Mouse (Mus musculus): ENCODE data around the gene Farp1. TPM values are rescaled to one million over a fixed set of nuclear protein-coding genes. Genes with fewer than 3 reads are reported as not detected.

Farp1 gene
- polyA plus RNA-seq, 1 experiment = 44.4 TPM

- Histone ChIP-seq H3K27me3 (ENCODE audit: control insufficient read depth, insufficient read depth, low read length) (no peaks in the 10 kb centered on the region), H3K27ac (ENCODE audit: insufficient read depth, low read length) (no peak overlapping the region), H3K4me1 (ENCODE audit: control insufficient read depth, insufficient read depth, low read length) (peaks cover under 1% of the 10 kb centered on the region; the same call in 1 of the 2 replicates), H3K4me3 (replicated peaks; ENCODE audit: insufficient read depth, low read depth, low read length) (no peak overlapping the region)
- 29% methylated on average over 8 of the region's 8 CpGs for WGBS
- no peak for TF ChIP-seq CTCF (IDR thresholded peaks at IDR 0.05; ENCODE audit: borderline replicate concordance, insufficient read depth, low read depth, low read length)
- no peak for TF ChIP-seq POLR2A (IDR thresholded peaks at IDR 0.05; ENCODE audit: borderline replicate concordance, insufficient read depth, low read length)
- no peak for DNase-seq
Observed at GRCm38 (mm10) chr14:121291881-121292280, 256.9 kb downstream of the Farp1 start.

- WGBS = 85% methylated on average over 3 of the region's 3 CpGs
- H3K4me1 ChIP-seq (ENCODE audit: control insufficient read depth, insufficient read depth, low read length) = peaks cover 5% of the 10 kb centered on the region
- no peak for DNase-seq
- H3K4me3 ChIP-seq (replicated peaks; ENCODE audit: insufficient read depth, low read depth, low read length) = no peak overlapping the region
- no peaks in the 10 kb centered on the region for H3K27me3 ChIP-seq (ENCODE audit: control insufficient read depth, insufficient read depth, low read length)
- no peak for TF ChIP-seq POLR2A (IDR thresholded peaks at IDR 0.05; ENCODE audit: borderline replicate concordance, insufficient read depth, low read length)
- TF ChIP-seq CTCF (IDR thresholded peaks at IDR 0.05; ENCODE audit: borderline replicate concordance, insufficient read depth, low read depth, low read length) = no peak
- no peak overlapping the region for H3K27ac ChIP-seq (ENCODE audit: insufficient read depth, low read length)
Observed at GRCm38 (mm10) chr14:121292391-121292790, 257.4 kb downstream of the Farp1 start.

- H3K27ac ChIP-seq (ENCODE audit: insufficient read depth, low read length) = no peak overlapping the region
- no peak for TF ChIP-seq CTCF (IDR thresholded peaks at IDR 0.05; ENCODE audit: borderline replicate concordance, insufficient read depth, low read depth, low read length)
- no peak for TF ChIP-seq POLR2A (IDR thresholded peaks at IDR 0.05; ENCODE audit: borderline replicate concordance, insufficient read depth, low read length)
- H3K27me3 ChIP-seq (ENCODE audit: control insufficient read depth, insufficient read depth, low read length) = no peaks in the 10 kb centered on the region
- H3K4me1 ChIP-seq (ENCODE audit: control insufficient read depth, insufficient read depth, low read length) = peaks cover 10% of the 10 kb centered on the region
- no peak overlapping the region for H3K4me3 ChIP-seq (replicated peaks; ENCODE audit: insufficient read depth, low read depth, low read length)
- no peak for DNase-seq
- WGBS = 80% methylated on average over 12 of the region's 12 CpGs
Observed at GRCm38 (mm10) chr14:121294484-121294883, 259.5 kb downstream of the Farp1 start.

GRCm38 (mm10) chr14:121297103-121297502 lies 262.1 kb downstream of the Farp1 start:
- 18% methylated on average over 6 of the region's 6 CpGs for WGBS
- TF ChIP-seq CTCF (IDR thresholded peaks at IDR 0.05; ENCODE audit: borderline replicate concordance, insufficient read depth, low read depth, low read length) = no peak
- H3K4me1 ChIP-seq (ENCODE audit: control insufficient read depth, insufficient read depth, low read length) = peaks cover 16% of the 10 kb centered on the region
- no peak overlapping the region for H3K4me3 ChIP-seq (replicated peaks; ENCODE audit: insufficient read depth, low read depth, low read length)
- H3K27ac ChIP-seq (ENCODE audit: insufficient read depth, low read length) = no peak overlapping the region
- DNase-seq = no peak
- no peaks in the 10 kb centered on the region for H3K27me3 ChIP-seq (ENCODE audit: control insufficient read depth, insufficient read depth, low read length)

- no peak for TF ChIP-seq POLR2A (IDR thresholded peaks at IDR 0.05; ENCODE audit: borderline replicate concordance, insufficient read depth, low read length)
- no peak for TF ChIP-seq CTCF (IDR thresholded peaks at IDR 0.05; ENCODE audit: borderline replicate concordance, insufficient read depth, low read depth, low read length)
- Histone ChIP-seq H3K27ac (ENCODE audit: insufficient read depth, low read length) (no peak overlapping the region), H3K4me1 (ENCODE audit: control insufficient read depth, insufficient read depth, low read length) (peaks cover 16% of the 10 kb centered on the region), H3K4me3 (replicated peaks; ENCODE audit: insufficient read depth, low read depth, low read length) (no peak overlapping the region), H3K27me3 (ENCODE audit: control insufficient read depth, insufficient read depth, low read length) (no peaks in the 10 kb centered on the region)
- no peak for DNase-seq
- WGBS = 97% methylated on average over 5 of the region's 5 CpGs
Observed at GRCm38 (mm10) chr14:121298537-121298936, 263.5 kb downstream of the Farp1 start.

GRCm38 (mm10) chr14:121299093-121299492 lies 264.1 kb downstream of the Farp1 start:
- Histone ChIP-seq H3K4me3 (replicated peaks; ENCODE audit: insufficient read depth, low read depth, low read length) (no peak overlapping the region), H3K27ac (ENCODE audit: insufficient read depth, low read length) (no peak overlapping the region), H3K27me3 (ENCODE audit: control insufficient read depth, insufficient read depth, low read length) (no peaks in the 10 kb centered on the region), H3K4me1 (ENCODE audit: control insufficient read depth, insufficient read depth, low read length) (peaks cover 16% of the 10 kb centered on the region)
- no peak for DNase-seq
- 78% methylated on average over 9 of the region's 9 CpGs for WGBS
- TF ChIP-seq POLR2A (IDR thresholded peaks at IDR 0.05; ENCODE audit: borderline replicate concordance, insufficient read depth, low read length) (no peak), CTCF (IDR thresholded peaks at IDR 0.05; ENCODE audit: borderline replicate concordance, insufficient read depth, low read depth, low read length) (no peak)

- Histone ChIP-seq H3K4me3 (replicated peaks; ENCODE audit: insufficient read depth, low read depth, low read length) (no peak overlapping the region), H3K27me3 (ENCODE audit: control insufficient read depth, insufficient read depth, low read length) (no peaks in the 10 kb centered on the region), H3K27ac (ENCODE audit: insufficient read depth, low read length) (no peak overlapping the region), H3K4me1 (ENCODE audit: control insufficient read depth, insufficient read depth, low read length) (peaks cover 6% of the 10 kb centered on the region)
- TF ChIP-seq CTCF (IDR thresholded peaks at IDR 0.05; ENCODE audit: borderline replicate concordance, insufficient read depth, low read depth, low read length) (no peak), POLR2A (IDR thresholded peaks at IDR 0.05; ENCODE audit: borderline replicate concordance, insufficient read depth, low read length) (no peak)
- DNase-seq = no peak
- WGBS = 62% methylated on average over 7 of the region's 7 CpGs
Observed at GRCm38 (mm10) chr14:121304523-121304922, 269.5 kb downstream of the Farp1 start.

GRCm38 (mm10) chr14:121305316-121306064 lies 270.5 kb downstream of the Farp1 start:
- no peak overlapping the region for H3K4me3 ChIP-seq (replicated peaks; ENCODE audit: insufficient read depth, low read depth, low read length)
- TF ChIP-seq POLR2A (IDR thresholded peaks at IDR 0.05; ENCODE audit: borderline replicate concordance, insufficient read depth, low read length) (no peak), CTCF (IDR thresholded peaks at IDR 0.05; ENCODE audit: borderline replicate concordance, insufficient read depth, low read depth, low read length) (no peak)
- H3K27me3 ChIP-seq (ENCODE audit: control insufficient read depth, insufficient read depth, low read length) = no peaks in the 10 kb centered on the region
- H3K4me1 ChIP-seq (ENCODE audit: control insufficient read depth, insufficient read depth, low read length) = peaks cover 8% of the 10 kb centered on the region
- no peak for DNase-seq
- WGBS = 84% methylated on average over 8 of the region's 8 CpGs
- no peak overlapping the region for H3K27ac ChIP-seq (ENCODE audit: insufficient read depth, low read length)
